Mouse (Mus musculus) heart, postnatal 0 days (tissue): Measurements from ENCODE around the gene Praf2. TPM values are rescaled to one million over a fixed set of nuclear protein-coding genes. Genes with fewer than 3 reads are reported as not detected.
A peak's percentile ranks its signal among the peaks of the same experiment; 100 is the strongest.
"Not testable (repeated sequence)": the region's sequence is repeated elsewhere in the genome, so short reads cannot be mapped to it uniquely, and the experiment has no call there.

ENCODE experiments used
- ATAC-seq: fragments of 200-750 bp; cut with Nextera tagmentation; 2 replicates; pipeline ENCODE4 v1.8.0; 2017; ENCODE audit warnings: low read depth, moderate number of reproducible peaks, moderate library complexity; ENCODE audit not compliant: insufficient read depth
- DNase-seq: peaks from one replicate; pipeline ENCODE4 v3.0.0-alpha.2; 2016; ENCODE audit warnings: low spot score
- H3K27ac ChIP-seq: fragments of 300-500 bp; sonication (generic); 2 replicates; pipeline ENCODE4 v1.5.1; 2014; ENCODE audit warnings: low read depth, mild to moderate bottlenecking
- H3K27me3 ChIP-seq: fragments of 300-500 bp; sonication (generic); 2 replicates; pipeline ENCODE4 v1.6.1; 2014; ENCODE audit warnings: low read length, mixed read lengths; ENCODE audit not compliant: control insufficient read depth, insufficient read depth
- H3K36me3 ChIP-seq: fragments of 300-500 bp; sonication (generic); replicated peaks from 2 replicates; pipeline ENCODE4 v1.6.1; 2014; ENCODE audit warnings: low read length, mixed read lengths; ENCODE audit not compliant: control insufficient read depth, insufficient read depth
- H3K4me1 ChIP-seq: fragments of 300-500 bp; sonication (generic); 2 replicates; pipeline ENCODE4 v1.6.1; 2014; ENCODE audit warnings: antibody characterized with exemption; ENCODE audit not compliant: control insufficient read depth, insufficient read depth
- H3K4me2 ChIP-seq: fragments of 300-500 bp; sonication (generic); 2 replicates; pipeline ENCODE4 v1.6.1; 2014; ENCODE audit warnings: low read depth, mild to moderate bottlenecking, low read length, moderate library complexity
- H3K4me3 ChIP-seq: fragments of 300-500 bp; sonication (generic); 2 replicates; pipeline ENCODE4 v1.5.1; 2014; ENCODE audit warnings: low read depth, low read length
- H3K9ac ChIP-seq: fragments of 300-500 bp; sonication (generic); replicated peaks from 2 replicates; pipeline ENCODE4 v1.6.1; 2014; ENCODE audit warnings: low read depth, low read length, mixed read lengths
- H3K9me3 ChIP-seq: fragments of 300-500 bp; sonication (generic); replicated peaks from 2 replicates; pipeline ENCODE4 v1.6.1; 2016; ENCODE audit warnings: low read length; ENCODE audit not compliant: control insufficient read depth
- CTCF ChIP-seq: IDR thresholded peaks from 2 replicates; pipeline ENCODE4 v1.5.1; 2016; ENCODE audit warnings: antibody characterized with exemption, control low read depth, low read depth
- EP300 ChIP-seq: IDR thresholded peaks from 2 replicates; pipeline ENCODE4 v1.6.1; 2016; ENCODE audit warnings: antibody characterized with exemption, low read depth
- WGBS: fragments of 180-500 bp; shearing (Covaris S2); extraction: QIAGEN DNeasy Blood & Tissue Kit; methylation state at CpG from one replicate; pipeline ENCODE4 v1.1.7; 2014; 5-methylcytosine and 5-hydroxymethylcytosine counted together
- polyA plus RNA-seq: library from polyadenylated mRNA; unstranded; fragments of >200 nt; fragmentation: Nextera tagmentation; extraction: Ambion mirVana; gene quantifications from 2 replicates; pipeline ENCODE4 v1.2.1, GENCODE M21; 2015
- total RNA-seq: library from RNA; depleted of rRNA; stranded (reverse); fragments of >200 nt; gene quantifications from 2 replicates; pipeline ENCODE4 v1.2.3, GENCODE M21; 2014; ENCODE audit warnings: low replicate concordance

Gene Praf2
- total and polyA plus RNA-seq, 2 experiments from 2014 or later, result 11.0 to 12.6 TPM

DNA sequence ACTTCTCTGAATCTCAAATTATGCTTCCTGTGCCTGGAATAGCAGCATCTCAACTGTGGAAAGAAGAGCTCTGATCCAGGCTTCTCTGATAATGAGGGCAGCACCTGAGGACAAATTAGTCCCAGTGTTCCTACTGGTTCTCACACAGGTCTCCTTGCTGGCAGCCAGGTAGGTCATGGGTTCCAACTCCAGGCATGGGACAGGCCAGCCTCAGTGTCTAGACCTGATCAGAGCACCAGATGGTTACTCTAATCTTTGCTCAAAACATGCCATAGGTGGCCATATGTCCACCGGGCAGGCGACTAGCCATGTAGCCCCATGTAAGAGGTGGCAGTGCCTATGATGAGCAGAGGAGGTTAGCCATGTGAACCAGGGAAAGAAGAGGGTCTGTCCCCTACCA, 39.9 kb upstream of the Praf2 start:
- no peak for ATAC-seq
- Histone ChIP-seq H3K4me3 (no peak overlapping the region), H3K27ac (no peak overlapping the region), H3K9me3 (no peaks in the 10 kb centered on the region), H3K4me1 (no peaks in the 10 kb centered on the region), H3K4me2 (no peak overlapping the region), H3K9ac (no peak overlapping the region), H3K36me3 (no peaks in the 10 kb centered on the region), H3K27me3 (no peaks in the 10 kb centered on the region)
- TF ChIP-seq EP300 (no peak), CTCF (no peak)
- 80% methylated on average over 2 of the region's 2 CpGs for WGBS
- no peak for DNase-seq

GRCm38 (mm10) chrX:7690486-7690885, 37.8 kb upstream of the Praf2 start:
- TF ChIP-seq EP300 (no peak), CTCF (no peak)
- Histone ChIP-seq H3K27me3 (no peaks in the 10 kb centered on the region), H3K9me3 (no peaks in the 10 kb centered on the region), H3K4me1 (no peaks in the 10 kb centered on the region), H3K4me3 (no peak overlapping the region), H3K4me2 (no peak overlapping the region), H3K9ac (no peak overlapping the region), H3K27ac (no peak overlapping the region), H3K36me3 (no peaks in the 10 kb centered on the region)
- 53% methylated on average over 3 of the region's 3 CpGs for WGBS
- ATAC-seq (no peak), DNase-seq (no peak)

- DNase-seq (peak; percentile 13), ATAC-seq (no peak)
- H3K9me3 ChIP-seq, result no peaks in the 10 kb centered on the region
- 28% methylated on average over 4 of the region's 4 CpGs for WGBS
- H3K36me3 ChIP-seq, result no peaks in the 10 kb centered on the region
- H3K4me3 ChIP-seq, result no peak overlapping the region
- TF ChIP-seq CTCF, result peak; percentile 47
- no peak for TF ChIP-seq EP300
- H3K4me2 ChIP-seq, result no peak overlapping the region
- H3K27me3 ChIP-seq, result no peaks in the 10 kb centered on the region
- H3K9ac ChIP-seq, result no peak overlapping the region
- no peaks in the 10 kb centered on the region for H3K4me1 ChIP-seq
- no peak overlapping the region for H3K27ac ChIP-seq
These were observed 35.4 kb upstream of the Praf2 start for GRCm38 (mm10) chrX:7692862-7693261.

GRCm38 (mm10) chrX:7696520-7696919, 31.7 kb upstream of the Praf2 start:
- H3K4me1 ChIP-seq, result no peaks in the 10 kb centered on the region
- no peaks in the 10 kb centered on the region for H3K27me3 ChIP-seq
- peak overlapping the region; percentile 42; the same call in 1 of the 2 replicates for H3K4me2 ChIP-seq
- WGBS, result 39% methylated on average over 6 of the region's 6 CpGs
- DNase-seq (no peak), ATAC-seq (peak; percentile 13; the same call in 1 of the 2 replicates)
- 0 out of 2 replicates have a peak overlapping the region, but pooled peaks have one; percentile 64 for H3K4me3 ChIP-seq
- peaks cover 8% of the 10 kb centered on the region for H3K36me3 ChIP-seq
- no peaks in the 10 kb centered on the region for H3K9me3 ChIP-seq
- H3K27ac ChIP-seq, result no peak overlapping the region
- TF ChIP-seq EP300, result no peak
- TF ChIP-seq CTCF, result no peak
- no peak overlapping the region for H3K9ac ChIP-seq

GRCm38 (mm10) chrX:7696954-7697381, 31.3 kb upstream of the Praf2 start, which contains the start of gene Gpkow:
Gene Gpkow (plus strand): TSS chrX:7697131.
- 9% methylated on average over 33 of the region's 33 CpGs for WGBS
- peak; percentile 95 for ATAC-seq

DNA sequence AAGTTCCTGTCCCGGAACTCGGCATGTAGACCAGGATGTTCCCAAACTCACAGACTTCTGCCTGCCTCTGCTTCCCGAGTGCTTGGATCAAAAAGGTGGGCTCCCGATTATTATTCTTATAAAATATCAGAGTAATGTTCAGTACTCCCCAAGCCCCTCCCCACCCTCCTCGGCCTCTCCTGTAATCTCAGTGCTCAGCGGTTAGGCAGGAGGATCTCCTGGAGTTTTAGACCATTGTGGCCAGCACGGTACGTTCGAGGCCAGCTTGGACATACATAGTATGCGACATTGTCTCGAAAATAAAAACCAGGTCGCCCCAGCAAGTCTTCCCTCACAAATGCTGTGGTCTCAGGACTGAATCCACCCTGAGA, 14.5 kb upstream of the Praf2 start:
- H3K36me3 ChIP-seq, H3K4me1 ChIP-seq, H3K9me3 ChIP-seq, H3K9ac ChIP-seq, ATAC-seq, H3K27me3 ChIP-seq, DNase-seq: not testable (repeated sequence)
- H3K4me3 ChIP-seq, result peak overlapping the region; percentile 36
- WGBS, result 37% methylated on average over 5 of the region's 12 CpGs
- H3K4me2 ChIP-seq, result peak overlapping the region; percentile 51
- H3K27ac ChIP-seq, result peak overlapping the region; percentile 20; the same call in 1 of the 2 replicates

More at GRCm38 (mm10) chrX:7696954-7697381, 31.3 kb upstream of the Praf2 start, which contains the start of gene Gpkow:
- peak; percentile 91 for DNase-seq
- Histone ChIP-seq H3K4me3 (peak within 1 kb of the TSS; percentile 64), H3K27ac (peak within 1 kb of the TSS; percentile 51), H3K9me3 (no peaks in the 10 kb centered on the region), H3K36me3 (peaks cover 11% of the 10 kb centered on the region), H3K4me2 (peak within 1 kb of the TSS; percentile 64), H3K27me3 (no peaks in the 10 kb centered on the region), H3K9ac (peak within 1 kb of the TSS; percentile 63), H3K4me1 (no peaks in the 10 kb centered on the region)
- TF ChIP-seq EP300, result no peak
- no peak for TF ChIP-seq CTCF

DNA sequence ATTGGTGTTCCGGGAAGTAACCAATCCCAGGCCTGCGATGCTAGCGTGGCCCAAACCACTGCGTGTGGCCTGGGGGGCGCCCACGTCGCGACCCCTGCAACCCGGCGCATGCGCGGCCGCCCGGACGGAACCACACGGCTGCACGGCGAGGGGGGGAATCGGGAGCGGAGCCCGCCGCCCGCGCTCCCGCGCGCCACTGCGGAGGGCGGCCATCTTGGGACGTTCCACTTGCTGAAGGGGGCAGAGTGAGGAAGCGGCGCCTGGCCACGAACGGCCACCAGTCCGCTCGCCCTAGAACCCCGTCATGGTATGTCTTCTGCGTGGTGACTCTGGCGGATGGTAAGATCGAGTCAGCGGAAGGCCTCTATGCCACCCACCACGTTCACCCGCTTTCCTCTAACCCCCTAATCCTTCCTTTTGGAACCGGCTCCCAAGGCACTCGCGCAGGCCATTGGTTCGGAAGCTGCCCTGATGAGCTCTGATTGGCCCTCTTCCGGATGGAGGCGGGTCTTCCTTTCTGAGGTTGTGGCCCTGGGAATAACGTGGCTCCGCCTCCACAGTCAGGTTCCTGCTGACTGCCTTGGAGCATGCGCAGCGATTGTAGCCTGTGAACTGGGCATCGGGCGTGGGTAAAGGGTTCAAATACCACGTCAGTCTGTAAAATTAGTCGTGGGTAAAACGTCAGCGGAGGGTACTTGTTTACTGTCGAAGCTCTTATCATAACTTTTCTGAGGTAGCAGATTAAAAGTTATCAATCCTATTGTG, 13.9 kb upstream of the Praf2 start, which contains the start of gene Wdr45:
Wdr45 (plus strand) TSS at position 199 of the 765 bp plus-strand sequence.
- peak within 1 kb of the TSS; percentile 36 for H3K4me3 ChIP-seq
- H3K27ac ChIP-seq, result peak within 1 kb of the TSS; percentile 20; the same call in 1 of the 2 replicates

GRCm38 (mm10) chrX:7716058-7716457, 12.2 kb upstream of the Praf2 start:
- not testable (repeated sequence) for DNase-seq, ATAC-seq

More for the DNA sequence above, 13.9 kb upstream of the Praf2 start, which contains the start of gene Wdr45:
- 10% methylated on average over 34 of the region's 60 CpGs for WGBS
- H3K4me1 ChIP-seq, H3K36me3 ChIP-seq, H3K9me3 ChIP-seq, H3K27me3 ChIP-seq, H3K9ac ChIP-seq: not testable (repeated sequence)
- peak; percentile 97 for ATAC-seq
- peak; percentile 92 for DNase-seq
- H3K4me2 ChIP-seq, result peak within 1 kb of the TSS; percentile 51

More at GRCm38 (mm10) chrX:7716058-7716457, 12.2 kb upstream of the Praf2 start:
- not testable (repeated sequence) for H3K9ac ChIP-seq, H3K4me3 ChIP-seq, H3K4me2 ChIP-seq, H3K27ac ChIP-seq, H3K36me3 ChIP-seq, H3K4me1 ChIP-seq, H3K9me3 ChIP-seq, H3K27me3 ChIP-seq
- 36% methylated on average over 1 of the region's 1 CpGs for WGBS
